Mouse (Mus musculus) R1 (cell line): Measurements from ENCODE around the gene Actl7b.

Source experiments
- DNase-seq: peaks from one replicate; pipeline ENCODE4 v3.0.0-alpha.2; 2018; ENCODE audit warnings: low read depth, low spot score

Gene Actl7b

GRCm38 (mm10) chr4:56741041-56741493 lies at the start of gene Actl7b:
TSS of gene Actl7b (minus strand) at chr4:56741443.
- no peak for DNase-seq

GRCm38 (mm10) chr4:56771065-56771464 lies 29.8 kb upstream of the Actl7b start:
- DNase-seq: no peak

- DNase-seq: no peak
These were observed 27.7 kb upstream of the Actl7b start for GRCm38 (mm10) chr4:56768913-56769312.

- DNase-seq: no peak
These were observed 26.6 kb upstream of the Actl7b start for GRCm38 (mm10) chr4:56767861-56768284.

- DNase-seq: no peak
These were observed 16.4 kb upstream of the Actl7b start for GRCm38 (mm10) chr4:56757693-56758092.

- no peak for DNase-seq
These were observed 15.8 kb upstream of the Actl7b start for GRCm38 (mm10) chr4:56756966-56757600.

- no peak for DNase-seq
These were observed 14.8 kb upstream of the Actl7b start for GRCm38 (mm10) chr4:56756021-56756420.

- DNase-seq: no peak
These were observed 6.2 kb upstream of the Actl7b start for GRCm38 (mm10) chr4:56747456-56747855.

- DNase-seq: no peak
These were observed 5.1 kb upstream of the Actl7b start for GRCm38 (mm10) chr4:56746345-56746744.

GRCm38 (mm10) chr4:56743363-56744195 lies 2.3 kb upstream of the Actl7b start, which contains the start of gene Actl7a:
TSS of gene Actl7a (plus strand) at chr4:56743413.
- no peak for DNase-seq

- DNase-seq: no peak
These were observed 1.5 kb upstream of the Actl7b start for GRCm38 (mm10) chr4:56742698-56743097.

- DNase-seq: no peak
These were observed 632 bp downstream of the Actl7b start for GRCm38 (mm10) chr4:56740611-56741010.

GRCm38 (mm10) chr4:56740020-56740485 lies 1.2 kb downstream of the Actl7b start, which contains the start of gene Gm26657:
TSS of gene Gm26657 (plus strand) at chr4:56740070.
- DNase-seq: peak; percentile 19

GRCm38 (mm10) chr4:56725839-56726238 lies 15.4 kb downstream of the Actl7b start:
- DNase-seq: peak; percentile 83

GRCm38 (mm10) chr4:56723237-56723636 lies 18.0 kb downstream of the Actl7b start:
- DNase-seq: no peak

- no peak for DNase-seq
These were observed 18.9 kb downstream of the Actl7b start for GRCm38 (mm10) chr4:56722346-56722745.

- peak; percentile 63 for DNase-seq
These were observed 19.8 kb downstream of the Actl7b start for GRCm38 (mm10) chr4:56721469-56721868.

GRCm38 (mm10) chr4:56720403-56720802 lies 20.8 kb downstream of the Actl7b start:
- DNase-seq: no peak

GRCm38 (mm10) chr4:56719456-56719855 lies 21.8 kb downstream of the Actl7b start:
- no peak for DNase-seq

- DNase-seq: no peak
These were observed 22.4 kb downstream of the Actl7b start for GRCm38 (mm10) chr4:56718573-56719442.

GRCm38 (mm10) chr4:56717932-56718331 lies 23.3 kb downstream of the Actl7b start:
- DNase-seq: no peak

- no peak for DNase-seq
These were observed 24.4 kb downstream of the Actl7b start for GRCm38 (mm10) chr4:56716801-56717200.
